In genomic region chr11:33772615-33773141, GRCm38 (mm10) we compare ENCODE assay signal across 14 mouse cellular contexts.
DNase-seq lines count a peak whose midpoint lies in the region; ATAC-seq and TF ChIP-seq lines count a peak whose summit lies in the region.
"Had no signal": no experiment of that assay in that cellular context is flagged by ENCODE, and none has a peak within 500 bp of the region (broad histone marks: within the 10 kb centered on the region; RNA-seq: fewer than 3 reads in every experiment).

No protein-coding gene starts in this region.

- H3K27me3 ChIP-seq in forebrain, embryonic 14.5 days (replicated peaks; ENCODE audit: control insufficient read depth, insufficient read depth, low read length): no peaks in the 10 kb centered on the region
- H3K27me3 ChIP-seq in embryonic facial prominence, embryonic 10.5 days (replicated peaks; ENCODE audit: low read depth, poor library complexity, severe bottlenecking): no peaks in the 10 kb centered on the region

- H3K9ac ChIP-seq in forebrain, embryonic 14.5 days (ENCODE audit: low read length): no peak overlapping the region
- H3K9ac ChIP-seq: liver, embryonic 14.5 days had no signal

- H3K4me2 ChIP-seq in forebrain, embryonic 14.5 days (ENCODE audit: low read length): no peak overlapping the region

- intact Hi-C loops in gastrocnemius, adult 2 months (cut with DNase I): no loop called here

- H3K4me1 ChIP-seq in forebrain, embryonic 14.5 days (ENCODE audit: control insufficient read depth, insufficient read depth, low read length): peaks cover 22% of the 10 kb centered on the region
- H3K4me1 ChIP-seq in embryonic facial prominence, embryonic 10.5 days: peaks cover 5% of the 10 kb centered on the region

- H3K27ac ChIP-seq in forebrain, embryonic 14.5 days (ENCODE audit: low read depth, low read length): peak overlapping the region; percentile 29; the same call in 1 of the 2 replicates
- no peak overlapping the region for H3K27ac ChIP-seq in embryonic facial prominence, embryonic 10.5 days (replicated peaks)
- H3K27ac ChIP-seq in gastrocnemius, adult 2 months: no peak overlapping the region
- H3K27ac ChIP-seq: liver, embryonic 14.5 days had no signal

- no peaks in the 10 kb centered on the region for H3K36me3 ChIP-seq in forebrain, embryonic 14.5 days (ENCODE audit: control insufficient read depth, insufficient read depth, low read length)
- H3K36me3 ChIP-seq in embryonic facial prominence, embryonic 10.5 days (replicated peaks): no peaks in the 10 kb centered on the region
- H3K36me3 ChIP-seq: G1E had no signal

- no peak for TF ChIP-seq CTCF in gastrocnemius, adult 2 months (IDR thresholded peaks at IDR 0.05)

- WGBS in forebrain, embryonic 14.5 days: 44% methylated on average over 5 of the region's 5 CpGs
- WGBS in embryonic facial prominence, embryonic 10.5 days: 63% methylated on average over 5 of the region's 5 CpGs

- 0 out of 2 replicates have a peak, but pooled peaks have one; percentile 50 for ATAC-seq in frontal cortex, adult (ENCODE audit: low TSS enrichment)
- peak; percentile 80 for ATAC-seq in forebrain, embryonic 14.5 days
- ATAC-seq: activated CD4-positive, CD25-positive, alpha-beta regulatory T cell, adult 4 months had no signal

- H3K9me3 ChIP-seq in forebrain, embryonic 14.5 days (replicated peaks; ENCODE audit: control insufficient read depth, low read length): no peaks in the 10 kb centered on the region
- H3K9me3 ChIP-seq in embryonic facial prominence, embryonic 10.5 days: no peaks in the 10 kb centered on the region
- H3K9me3 ChIP-seq: G1E had no signal

- no peak for DNase-seq in frontal cortex, postnatal 25 days (ENCODE audit: low spot score in 2 of 2)
- DNase-seq in brain, embryonic 18.5 days (ENCODE audit: low read depth, low spot score): peak; percentile 50
- peak; percentile 83 for DNase-seq in forebrain, embryonic 14.5 days (ENCODE audit: low spot score)
- DNase-seq in layer of hippocampus, postnatal 14 days (ENCODE audit: low spot score in 2 of 2): peak; percentile 25 to 79
- DNase-seq in embryonic facial prominence, embryonic 10.5 days (ENCODE audit: low spot score): no peak
- DNase-seq in gastrocnemius, adult 2 months: no peak
- no peak for DNase-seq in kidney, postnatal 25 days
- DNase-seq: gastrocnemius, postnatal 36 days; kidney, adult 18-20 months had no signal

- no peak overlapping the region for H3K4me3 ChIP-seq in forebrain, embryonic 14.5 days (ENCODE audit: low read depth, low read length)
- no peak overlapping the region for H3K4me3 ChIP-seq in embryonic facial prominence, embryonic 10.5 days
- no peak overlapping the region for H3K4me3 ChIP-seq in gastrocnemius, adult 2 months
- H3K4me3 ChIP-seq: erythroblast, embryonic 14.5 days had no signal

Comparison
In these comparisons a context has a peak if more than half of its experiments do, and no peak if none do; other contexts are left out.
1. DNase-seq: peak in brain, embryonic 18.5 days (single experiment), forebrain, embryonic 14.5 days (single experiment) and layer of hippocampus, postnatal 14 days (2 of 2); none in frontal cortex, postnatal 25 days (0 of 2), embryonic facial prominence, embryonic 10.5 days (single experiment), gastrocnemius, adult 2 months (single experiment) and kidney, postnatal 25 days (0 of 2).